Mouse (Mus musculus) ES-E14 (cell line): ENCODE measurements at regions not wholly inside any gene's neighbourhood (a gene's known extent, or its start where the extent isn't known, plus 50 kb on each side); places are given as distances from the start of the nearest gene placed in this dataset.
"Not testable (repeated sequence)": the region's sequence is repeated elsewhere in the genome, so short reads cannot be mapped to it uniquely, and the experiment has no call there.

Experiments used
- CHD2 ChIP-seq: IDR thresholded peaks from 2 replicates; pipeline ENCODE4 v1.6.1; 2014; ENCODE audit warnings: mild to moderate bottlenecking, low read depth, low read length, inconsistent platforms
- HCFC1 ChIP-seq: IDR thresholded peaks from 2 replicates; pipeline ENCODE4 v1.6.1; 2012; ENCODE audit warnings: low read length, inconsistent platforms, borderline replicate concordance; ENCODE audit not compliant: insufficient read depth
- MAFK ChIP-seq: IDR thresholded peaks from 2 replicates; pipeline ENCODE4 v1.6.1; 2014; ENCODE audit warnings: mild to moderate bottlenecking, low read depth, low read length, inconsistent platforms; ENCODE audit not compliant: insufficient read depth
- ZC3H11A ChIP-seq: IDR thresholded peaks from 2 replicates; pipeline ENCODE4 v1.6.1; 2012; ENCODE audit warnings: low read depth, mild to moderate bottlenecking, inconsistent platforms, low read length, borderline replicate concordance

DNA sequence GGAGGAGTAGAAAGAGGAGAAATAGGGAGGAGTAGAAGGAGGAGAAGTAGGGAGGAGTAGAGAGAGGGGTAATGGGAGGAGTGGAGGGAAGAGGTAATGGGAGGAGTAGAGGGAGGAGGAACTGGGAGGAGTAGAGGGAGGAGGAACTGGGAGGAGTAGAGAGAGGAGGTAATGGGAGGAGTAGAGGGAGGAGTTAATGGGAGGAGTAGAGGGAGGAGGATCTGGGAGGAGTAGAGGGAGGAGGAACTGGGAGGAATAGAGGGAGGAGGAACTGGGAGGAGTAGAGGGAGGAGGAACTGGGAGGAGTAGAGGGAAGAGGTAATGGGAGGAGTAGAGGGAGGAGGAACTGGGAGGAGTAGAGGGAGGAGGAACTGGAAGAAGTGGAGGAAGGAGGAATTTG is 200.0 kb upstream of the Sesn3 start:
- TF ChIP-seq CHD2, HCFC1, ZC3H11A, MAFK: not testable (repeated sequence)
